Mouse (Mus musculus): ENCODE measurements at regions not wholly inside any gene's neighbourhood (a gene's known extent, or its start where the extent isn't known, plus 50 kb on each side); places are given as distances from the start of the nearest gene placed in this dataset.

DNA sequence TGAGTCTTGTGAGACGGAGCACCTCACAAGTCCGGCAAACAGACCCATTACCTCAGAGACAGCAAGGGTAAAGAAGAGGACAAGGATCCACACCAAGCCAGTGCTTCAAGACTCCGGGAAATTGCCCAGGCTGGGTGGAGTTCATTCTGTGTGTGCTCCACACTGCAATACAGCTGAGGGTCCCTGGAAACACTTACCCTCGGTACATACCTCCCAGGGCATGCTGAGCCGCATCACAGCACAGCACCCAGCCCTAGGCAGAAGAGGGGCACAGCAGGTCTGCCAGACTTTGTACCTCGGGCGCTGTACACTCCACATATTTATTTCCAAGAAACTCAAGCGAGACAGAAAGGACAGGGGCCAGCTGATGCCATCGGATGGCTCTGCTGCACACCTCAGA, 54.5 kb upstream of the Cmc1 start:
- DNase-seq: no peak
- 90% methylated on average over 9 of the region's 9 CpGs for WGBS
- Histone ChIP-seq H3K4me3 (replicated peaks; ENCODE audit: insufficient read depth, low read depth, low read length) (no peak overlapping the region), H3K4me1 (ENCODE audit: control insufficient read depth, insufficient read depth, low read length) (no peaks in the 10 kb centered on the region), H3K27ac (ENCODE audit: insufficient read depth, low read length) (no peak overlapping the region), H3K27me3 (ENCODE audit: control insufficient read depth, insufficient read depth, low read length) (no peaks in the 10 kb centered on the region)
- TF ChIP-seq CTCF (IDR thresholded peaks at IDR 0.05; ENCODE audit: borderline replicate concordance, insufficient read depth, low read depth, low read length): no peak
- TF ChIP-seq POLR2A (IDR thresholded peaks at IDR 0.05; ENCODE audit: borderline replicate concordance, insufficient read depth, low read length): no peak

DNA sequence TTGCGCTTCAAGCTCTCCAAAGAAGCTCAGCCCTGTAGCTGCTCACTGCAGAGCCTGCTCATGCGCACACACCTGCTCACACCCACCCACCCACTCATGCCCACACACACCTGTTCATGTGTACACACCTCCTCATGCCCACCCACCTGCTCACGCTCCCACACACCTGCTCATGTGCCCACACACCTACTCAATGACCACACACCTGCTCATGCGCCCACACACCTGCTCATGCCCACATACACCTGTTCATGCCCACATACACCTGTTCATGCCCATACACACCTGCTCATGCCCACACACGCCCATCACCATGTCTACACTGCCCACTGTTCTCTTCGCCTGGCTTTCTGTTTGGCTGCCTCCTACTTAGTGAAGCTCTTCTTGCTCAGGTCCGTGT, 56.5 kb upstream of the Cmc1 start:
- Histone ChIP-seq H3K27me3 (ENCODE audit: control insufficient read depth, insufficient read depth, low read length) (no peaks in the 10 kb centered on the region), H3K4me3 (replicated peaks; ENCODE audit: insufficient read depth, low read depth, low read length) (no peak overlapping the region), H3K27ac (ENCODE audit: insufficient read depth, low read length) (no peak overlapping the region), H3K4me1 (ENCODE audit: control insufficient read depth, insufficient read depth, low read length) (no peaks in the 10 kb centered on the region)
- DNase-seq: no peak
- 92% methylated on average over 7 of the region's 7 CpGs for WGBS
- TF ChIP-seq CTCF (IDR thresholded peaks at IDR 0.05; ENCODE audit: borderline replicate concordance, insufficient read depth, low read depth, low read length): no peak
- no peak for TF ChIP-seq POLR2A (IDR thresholded peaks at IDR 0.05; ENCODE audit: borderline replicate concordance, insufficient read depth, low read length)

GRCm38 (mm10) chr9:118219696-118220095, 69.7 kb upstream of the Cmc1 start:
- no peak overlapping the region for H3K4me3 ChIP-seq (replicated peaks; ENCODE audit: insufficient read depth, low read depth, low read length)

DNA sequence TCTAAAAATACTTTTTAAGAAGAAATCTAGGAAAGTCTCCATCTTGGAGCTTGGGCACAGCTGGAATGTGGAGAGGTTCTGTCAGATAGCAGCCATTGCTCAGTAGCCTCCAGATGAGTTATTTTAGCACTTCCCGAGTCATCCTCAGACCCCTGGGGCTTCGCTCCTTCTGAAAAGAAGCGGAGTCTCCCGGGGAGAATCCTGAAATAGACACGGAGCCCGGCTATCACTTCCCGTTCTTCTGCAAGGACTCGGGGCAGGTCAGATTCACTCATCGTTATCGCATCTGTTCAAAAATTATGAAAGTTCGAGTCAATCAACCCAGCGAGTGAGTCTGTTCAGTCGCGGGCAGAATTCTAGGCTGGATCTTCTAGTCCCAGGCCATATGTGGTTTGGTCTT, 71.2 kb upstream of the Cmc1 start:
- no peak overlapping the region for H3K27ac ChIP-seq (ENCODE audit: insufficient read depth, low read length)
- H3K4me1 ChIP-seq (ENCODE audit: control insufficient read depth, insufficient read depth, low read length): peaks cover 3% of the 10 kb centered on the region; the same call in 1 of the 2 replicates
- TF ChIP-seq POLR2A (IDR thresholded peaks at IDR 0.05; ENCODE audit: borderline replicate concordance, insufficient read depth, low read length) (no peak), CTCF (IDR thresholded peaks at IDR 0.05; ENCODE audit: borderline replicate concordance, insufficient read depth, low read depth, low read length) (no peak)
- no peak overlapping the region for H3K4me3 ChIP-seq (replicated peaks; ENCODE audit: insufficient read depth, low read depth, low read length)
- WGBS: 60% methylated on average over 14 of the region's 14 CpGs
- H3K27me3 ChIP-seq (ENCODE audit: control insufficient read depth, insufficient read depth, low read length): no peaks in the 10 kb centered on the region
- no peak for DNase-seq

More at GRCm38 (mm10) chr9:118219696-118220095, 69.7 kb upstream of the Cmc1 start:
- Histone ChIP-seq H3K27ac (ENCODE audit: insufficient read depth, low read length) (no peak overlapping the region), H3K27me3 (ENCODE audit: control insufficient read depth, insufficient read depth, low read length) (no peaks in the 10 kb centered on the region), H3K4me1 (ENCODE audit: control insufficient read depth, insufficient read depth, low read length) (peaks cover 3% of the 10 kb centered on the region; the same call in 1 of the 2 replicates)
- WGBS: 98% methylated on average over 5 of the region's 5 CpGs
- TF ChIP-seq CTCF (IDR thresholded peaks at IDR 0.05; ENCODE audit: borderline replicate concordance, insufficient read depth, low read depth, low read length) (no peak), POLR2A (IDR thresholded peaks at IDR 0.05; ENCODE audit: borderline replicate concordance, insufficient read depth, low read length) (no peak)
- no peak for DNase-seq

GRCm38 (mm10) chr9:118227401-118228061, 77.6 kb upstream of the Cmc1 start:
- H3K27ac ChIP-seq (ENCODE audit: insufficient read depth, low read length): peak overlapping the region; percentile 89
- peak; percentile 79 to 84 for DNase-seq
- no peaks in the 10 kb centered on the region for H3K27me3 ChIP-seq (ENCODE audit: control insufficient read depth, insufficient read depth, low read length)
- peaks cover 12% of the 10 kb centered on the region; the same call in 1 of the 2 replicates for H3K4me1 ChIP-seq (ENCODE audit: control insufficient read depth, insufficient read depth, low read length)
- WGBS: 9% methylated on average over 23 of the region's 23 CpGs
- peak; percentile 22; the same call in 1 of the 2 replicates for TF ChIP-seq CTCF (IDR thresholded peaks at IDR 0.05; ENCODE audit: borderline replicate concordance, insufficient read depth, low read depth, low read length)
- no peak for TF ChIP-seq POLR2A (IDR thresholded peaks at IDR 0.05; ENCODE audit: borderline replicate concordance, insufficient read depth, low read length)
- peak overlapping the region; percentile 23 for H3K4me3 ChIP-seq (replicated peaks; ENCODE audit: insufficient read depth, low read depth, low read length)

GRCm38 (mm10) chr9:118228691-118229427, 78.9 kb upstream of the Cmc1 start:
- Histone ChIP-seq H3K4me3 (replicated peaks; ENCODE audit: insufficient read depth, low read depth, low read length) (no peak overlapping the region), H3K4me1 (ENCODE audit: control insufficient read depth, insufficient read depth, low read length) (peaks cover 12% of the 10 kb centered on the region; the same call in 1 of the 2 replicates), H3K27ac (ENCODE audit: insufficient read depth, low read length) (peak overlapping the region; percentile 79), H3K27me3 (ENCODE audit: control insufficient read depth, insufficient read depth, low read length) (no peaks in the 10 kb centered on the region)
- 14% methylated on average over 19 of the region's 19 CpGs for WGBS
- no peak for TF ChIP-seq POLR2A (IDR thresholded peaks at IDR 0.05; ENCODE audit: borderline replicate concordance, insufficient read depth, low read length)
- no peak for TF ChIP-seq CTCF (IDR thresholded peaks at IDR 0.05; ENCODE audit: borderline replicate concordance, insufficient read depth, low read depth, low read length)
- DNase-seq: peak; percentile 96 to 98

GRCm38 (mm10) chr9:118240711-118241110, 90.7 kb upstream of the Cmc1 start:
- H3K27ac ChIP-seq (ENCODE audit: insufficient read depth, low read length): no peak overlapping the region
- TF ChIP-seq POLR2A (IDR thresholded peaks at IDR 0.05; ENCODE audit: borderline replicate concordance, insufficient read depth, low read length) (no peak), CTCF (IDR thresholded peaks at IDR 0.05; ENCODE audit: borderline replicate concordance, insufficient read depth, low read depth, low read length) (no peak)
- DNase-seq: no peak
- H3K4me1 ChIP-seq (ENCODE audit: control insufficient read depth, insufficient read depth, low read length): no peaks in the 10 kb centered on the region; the same call in 1 of the 2 replicates
- no peaks in the 10 kb centered on the region for H3K27me3 ChIP-seq (ENCODE audit: control insufficient read depth, insufficient read depth, low read length)
- no peak overlapping the region for H3K4me3 ChIP-seq (replicated peaks; ENCODE audit: insufficient read depth, low read depth, low read length)
- 24% methylated on average over 4 of the region's 4 CpGs for WGBS

Measured in cerebellum, adult 2 months (tissue).